Mouse (Mus musculus) gastrocnemius, adult 18-20 months (tissue): ENCODE results near the gene Gpx7. TPM values are rescaled to one million over a fixed set of nuclear protein-coding genes. Genes with fewer than 3 reads are reported as not detected.

Experiments used
- total RNA-seq, 2 experiments: library from RNA; stranded (reverse); gene quantifications; 2 replicates each; pipeline ENCODE4 v1.2.3; 2021

Gpx7 gene
- total RNA-seq, 2 experiments from 2014 or later: 4.3 to 6.9 TPM

Other genes starting within 250 kb of the Gpx7 start
- gene Echdc2, start 241.5 kb downstream of the Gpx7 start, total RNA-seq: 1 to 10 TPM; 7.4 to 9.1 TPM
- gene Zyg11a, start 188.9 kb downstream of the Gpx7 start, total RNA-seq: 1 to 10 TPM in 1 of 2 experiments, under 1 TPM in 1; 0.87 to 1.2 TPM
- 10 to 100 TPM; 59.6 to 65.3 TPM for gene Zyg11b, start 105.9 kb downstream of the Gpx7 start, total RNA-seq
- 10 to 100 TPM; 29.9 to 35.5 TPM for gene Coa7, start 78.8 kb downstream of the Gpx7 start, total RNA-seq
- not detected for gene Shisal2a, start 23.6 kb downstream of the Gpx7 start, total RNA-seq
- 10 to 100 TPM; 16.8 to 22.6 TPM for gene Tut4, start 52.5 kb upstream of the Gpx7 start, total RNA-seq
- gene Prpf38a, start 172.4 kb upstream of the Gpx7 start, total RNA-seq: 10 to 100 TPM; 10.2 to 13.2 TPM
- under 1 TPM in 1 of 2 experiments, not detected in 1; 0.07 TPM for gene Orc1, start 172.5 kb upstream of the Gpx7 start, total RNA-seq
- 10 to 100 TPM; 17.4 to 18.4 TPM for gene Cc2d1b, start 213.0 kb upstream of the Gpx7 start, total RNA-seq